Mouse (Mus musculus) hindbrain, embryonic 10.5 days (tissue): ENCODE results near the gene Hoxc5. TPM values are rescaled to one million over a fixed set of nuclear protein-coding genes. Genes with fewer than 3 reads are reported as not detected.
A peak's percentile ranks its signal among the peaks of the same experiment; 100 is the strongest.

Experiments used
- DNase-seq: peaks from one replicate; pipeline ENCODE4 v3.0.0-alpha.2; 2017; ENCODE audit warnings: low spot score
- H3K27ac ChIP-seq: fragments of 300-500 bp; sonication (generic); 2 replicates; pipeline ENCODE4 v1.5.1; 2016; ENCODE audit warnings: mild to moderate bottlenecking, moderate library complexity
- H3K27me3 ChIP-seq: fragments of 300-500 bp; sonication (generic); 2 replicates; pipeline ENCODE4 v1.6.1; 2016; ENCODE audit warnings: mild to moderate bottlenecking; ENCODE audit not compliant: poor library complexity, insufficient read depth, severe bottlenecking
- H3K36me3 ChIP-seq: fragments of 300-500 bp; sonication (generic); 2 replicates; pipeline ENCODE4 v1.6.1; 2016; ENCODE audit warnings: mild to moderate bottlenecking, moderate library complexity
- H3K4me1 ChIP-seq: fragments of 300-500 bp; sonication (generic); replicated peaks from 2 replicates; pipeline ENCODE4 v1.6.1; 2016; ENCODE audit warnings: mild to moderate bottlenecking
- H3K4me3 ChIP-seq: fragments of 300-500 bp; sonication (generic); 2 replicates; pipeline ENCODE4 v1.5.1; 2016; ENCODE audit warnings: mild to moderate bottlenecking, moderate library complexity
- H3K9me3 ChIP-seq: fragments of 300-500 bp; sonication (generic); 2 replicates; pipeline ENCODE4 v1.6.1; 2016; ENCODE audit warnings: mild to moderate bottlenecking, moderate library complexity
- WGBS: fragments of 180-500 bp; shearing (Covaris S2); methylation state at CpG from one replicate; pipeline ENCODE4 v1.1.7; 2016; 5-methylcytosine and 5-hydroxymethylcytosine counted together
- polyA plus RNA-seq: library from polyadenylated mRNA; unstranded; fragments of >200 nt; fragmentation: Nextera tagmentation; extraction: Ambion mirVana; gene quantifications from 2 replicates; pipeline ENCODE4 v1.2.1, GENCODE M21; 2016

The Hoxc5 gene
- 0.37 and 10.8 TPM in 2 replicates for polyA plus RNA-seq

DNA sequence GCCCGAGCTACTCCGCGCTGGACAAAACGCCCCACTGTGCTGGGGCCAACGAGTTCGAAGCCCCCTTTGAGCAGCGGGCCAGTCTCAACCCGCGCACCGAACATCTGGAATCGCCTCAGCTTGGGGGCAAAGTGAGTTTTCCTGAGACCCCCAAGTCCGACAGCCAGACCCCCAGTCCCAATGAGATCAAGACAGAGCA, at the start of gene Hoxc5:
Gene Hoxc5 (plus strand): TSS at position 132 of the 199 bp plus-strand sequence.
- WGBS = 2% methylated on average over 12 of the region's 12 CpGs

GRCm38 (mm10) chr15:102917972-102918572, 49.2 kb upstream of the Hoxc5 start:
- Histone ChIP-seq H3K4me3 (no peak overlapping the region), H3K27me3 (peaks cover 100% of the 10 kb centered on the region), H3K4me1 (peaks cover 12% of the 10 kb centered on the region), H3K36me3 (no peaks in the 10 kb centered on the region), H3K27ac (no peak overlapping the region), H3K9me3 (no peaks in the 10 kb centered on the region)
- 2% methylated on average over 20 of the region's 20 CpGs for WGBS
- DNase-seq = peak; percentile 30

More for the DNA sequence above, at the start of gene Hoxc5:
- Histone ChIP-seq H3K27me3 (peaks cover 100% of the 10 kb centered on the region), H3K4me1 (no peaks in the 10 kb centered on the region; the same call in 1 of the 2 replicates), H3K9me3 (no peaks in the 10 kb centered on the region), H3K4me3 (peak within 1 kb of the TSS; percentile 31), H3K36me3 (no peaks in the 10 kb centered on the region), H3K27ac (no peak within 1 kb of the TSS)
- DNase-seq = no peak

GRCm38 (mm10) chr15:102918611-102919265, 48.5 kb upstream of the Hoxc5 start:
- H3K4me1 ChIP-seq = peaks cover 12% of the 10 kb centered on the region
- H3K27ac ChIP-seq = no peak overlapping the region
- H3K36me3 ChIP-seq = no peaks in the 10 kb centered on the region
- peak; percentile 20 for DNase-seq
- H3K9me3 ChIP-seq = no peaks in the 10 kb centered on the region
- H3K27me3 ChIP-seq = peaks cover 100% of the 10 kb centered on the region
- no peak overlapping the region for H3K4me3 ChIP-seq
- WGBS = 2% methylated on average over 7 of the region's 7 CpGs

DNA sequence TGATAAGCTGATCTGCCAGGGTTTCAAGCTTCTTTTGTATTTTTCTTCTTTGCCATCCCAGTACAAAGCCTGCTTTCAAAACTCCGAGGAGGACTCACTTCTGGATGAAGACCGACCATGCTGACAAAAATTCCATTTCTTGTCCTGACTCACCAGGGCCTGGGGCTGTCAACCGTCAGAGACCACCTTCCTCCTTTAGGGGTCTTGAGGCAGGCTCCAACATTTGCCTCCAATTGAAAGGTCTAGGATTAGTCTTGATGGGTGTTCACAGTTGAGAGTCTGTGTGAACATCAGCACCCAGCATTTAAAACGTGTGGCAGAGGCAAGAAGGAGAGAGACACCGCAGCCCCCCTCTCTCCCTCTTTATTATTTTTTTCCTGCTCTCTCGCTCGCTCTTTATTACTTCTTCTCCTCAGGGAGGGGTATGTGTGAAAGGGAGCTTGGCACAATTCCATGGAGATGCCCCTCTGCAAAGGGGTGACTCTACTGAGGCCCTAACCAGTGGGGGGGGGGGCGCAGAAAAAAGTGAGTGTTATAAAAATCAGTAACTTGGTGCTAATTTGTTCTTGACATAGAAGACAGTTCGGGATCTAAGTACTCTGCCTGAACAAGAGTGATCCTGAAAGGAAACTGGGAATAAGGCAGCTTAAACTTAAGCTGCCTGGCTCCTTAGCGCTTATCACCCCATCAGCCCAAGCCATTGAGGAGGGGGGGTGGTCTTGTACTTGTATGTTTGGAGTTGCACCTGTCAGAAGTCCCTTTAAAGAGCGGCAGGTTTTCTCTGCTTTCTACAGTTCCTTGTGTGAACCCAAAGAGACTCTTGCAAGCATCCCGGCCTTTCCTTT, 47.7 kb upstream of the Hoxc5 start:
- peak; percentile 20 for DNase-seq
- Histone ChIP-seq H3K36me3 (no peaks in the 10 kb centered on the region), H3K4me1 (peaks cover 12% of the 10 kb centered on the region), H3K9me3 (no peaks in the 10 kb centered on the region), H3K4me3 (no peak overlapping the region), H3K27ac (no peak overlapping the region), H3K27me3 (peaks cover 100% of the 10 kb centered on the region)
- WGBS = 4% methylated on average over 12 of the region's 12 CpGs

DNA sequence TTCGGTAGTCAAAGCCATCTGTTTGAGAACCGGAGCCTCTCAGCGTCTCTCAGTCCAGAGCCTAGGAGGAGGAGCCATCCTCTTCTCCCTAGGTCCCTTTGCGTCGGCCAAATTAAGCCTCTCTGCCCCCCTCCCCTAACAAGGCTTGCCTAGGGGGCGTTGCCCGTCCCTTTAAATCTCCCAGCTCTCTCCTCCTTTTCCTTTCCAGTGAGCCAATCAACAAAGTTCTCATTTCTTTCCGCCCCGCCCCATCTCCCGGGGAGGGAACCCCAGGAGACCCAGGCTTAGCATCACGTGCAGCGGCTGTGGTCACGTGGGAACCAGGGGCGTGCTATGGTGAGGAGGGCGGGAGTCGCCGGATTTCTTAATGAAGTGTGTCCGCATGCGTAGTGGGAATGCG, 46.6 kb upstream of the Hoxc5 start:
- Histone ChIP-seq H3K36me3 (no peaks in the 10 kb centered on the region), H3K9me3 (no peaks in the 10 kb centered on the region), H3K4me3 (peak overlapping the region; percentile 33), H3K27ac (no peak overlapping the region), H3K4me1 (peaks cover 12% of the 10 kb centered on the region), H3K27me3 (peaks cover 100% of the 10 kb centered on the region)
- WGBS = under 1% methylated on average over 20 of the region's 20 CpGs
- DNase-seq = peak; percentile 81

DNA sequence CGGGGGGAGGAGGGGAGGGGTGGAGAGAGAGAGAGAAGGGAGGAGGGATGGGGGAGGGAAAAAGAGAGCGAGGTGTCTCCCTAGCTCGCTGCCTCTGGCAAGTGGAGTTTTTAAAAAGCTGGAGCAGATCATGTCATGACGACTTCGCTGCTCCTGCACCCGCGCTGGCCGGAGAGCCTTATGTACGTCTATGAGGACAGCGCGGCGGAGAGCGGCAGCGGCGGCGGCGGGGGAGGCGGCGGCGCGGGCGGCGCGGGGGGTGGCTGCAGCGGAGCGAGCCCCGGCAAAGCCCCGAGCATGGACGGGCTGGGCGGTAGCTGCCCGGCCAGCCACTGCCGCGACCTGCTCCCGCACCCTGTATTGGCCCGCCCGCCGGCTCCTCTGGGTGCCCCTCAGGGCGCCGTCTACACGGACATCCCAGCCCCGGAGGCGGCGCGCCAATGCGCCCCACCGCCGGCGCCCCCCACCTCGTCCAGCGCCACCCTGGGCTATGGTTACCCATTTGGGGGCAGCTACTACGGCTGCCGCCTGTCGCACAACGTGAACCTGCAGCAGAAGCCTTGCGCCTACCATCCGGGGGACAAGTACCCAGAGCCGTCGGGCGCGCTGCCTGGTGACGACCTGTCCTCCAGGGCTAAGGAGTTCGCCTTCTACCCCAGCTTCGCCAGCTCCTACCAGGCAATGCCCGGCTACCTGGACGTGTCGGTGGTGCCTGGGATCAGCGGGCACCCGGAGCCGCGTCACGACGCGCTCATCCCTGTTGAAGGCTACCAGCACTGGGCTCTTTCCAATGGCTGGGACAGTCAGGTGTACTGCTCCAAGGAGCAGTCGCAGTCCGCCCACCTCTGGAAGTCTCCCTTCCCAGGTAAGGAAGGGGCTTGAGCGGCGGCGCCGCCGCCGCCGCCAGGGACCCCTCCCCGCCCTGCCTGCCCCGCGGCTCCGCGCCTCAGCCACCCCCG, 45.9 kb upstream of the Hoxc5 start, which contains the start of gene Hoxc13:
Gene Hoxc13 (plus strand): TSS at position 51 of the 959 bp plus-strand sequence.
- Histone ChIP-seq H3K27ac (no peak within 1 kb of the TSS), H3K9me3 (no peaks in the 10 kb centered on the region), H3K36me3 (no peaks in the 10 kb centered on the region), H3K4me1 (peaks cover 12% of the 10 kb centered on the region), H3K4me3 (peak within 1 kb of the TSS; percentile 33), H3K27me3 (peaks cover 100% of the 10 kb centered on the region)
- peak; percentile 57 for DNase-seq
- WGBS = under 1% methylated on average over 84 of the region's 88 CpGs

DNA sequence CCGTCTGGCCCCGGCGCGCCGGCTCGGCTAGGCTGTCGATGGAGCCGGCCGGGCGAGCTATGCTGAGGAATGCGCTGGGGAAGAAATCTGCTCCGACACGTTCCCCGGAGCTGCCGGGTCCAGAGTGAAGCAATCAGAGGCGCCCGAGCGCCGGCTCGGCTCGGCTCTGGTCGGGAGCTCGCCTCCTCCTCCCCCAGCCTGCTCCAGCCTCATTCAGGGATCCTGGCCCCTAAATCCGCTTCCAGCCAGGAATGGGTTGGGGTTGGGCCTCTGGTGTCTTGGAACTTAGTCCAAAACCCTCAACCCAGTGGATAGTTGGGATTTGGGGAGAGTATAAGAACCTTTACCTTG, 45.3 kb upstream of the Hoxc5 start:
- no peak for DNase-seq
- Histone ChIP-seq H3K4me3 (no peak overlapping the region), H3K9me3 (no peaks in the 10 kb centered on the region), H3K4me1 (peaks cover 12% of the 10 kb centered on the region), H3K27me3 (peaks cover 100% of the 10 kb centered on the region), H3K36me3 (no peaks in the 10 kb centered on the region), H3K27ac (no peak overlapping the region)
- 1% methylated on average over 24 of the region's 24 CpGs for WGBS

DNA sequence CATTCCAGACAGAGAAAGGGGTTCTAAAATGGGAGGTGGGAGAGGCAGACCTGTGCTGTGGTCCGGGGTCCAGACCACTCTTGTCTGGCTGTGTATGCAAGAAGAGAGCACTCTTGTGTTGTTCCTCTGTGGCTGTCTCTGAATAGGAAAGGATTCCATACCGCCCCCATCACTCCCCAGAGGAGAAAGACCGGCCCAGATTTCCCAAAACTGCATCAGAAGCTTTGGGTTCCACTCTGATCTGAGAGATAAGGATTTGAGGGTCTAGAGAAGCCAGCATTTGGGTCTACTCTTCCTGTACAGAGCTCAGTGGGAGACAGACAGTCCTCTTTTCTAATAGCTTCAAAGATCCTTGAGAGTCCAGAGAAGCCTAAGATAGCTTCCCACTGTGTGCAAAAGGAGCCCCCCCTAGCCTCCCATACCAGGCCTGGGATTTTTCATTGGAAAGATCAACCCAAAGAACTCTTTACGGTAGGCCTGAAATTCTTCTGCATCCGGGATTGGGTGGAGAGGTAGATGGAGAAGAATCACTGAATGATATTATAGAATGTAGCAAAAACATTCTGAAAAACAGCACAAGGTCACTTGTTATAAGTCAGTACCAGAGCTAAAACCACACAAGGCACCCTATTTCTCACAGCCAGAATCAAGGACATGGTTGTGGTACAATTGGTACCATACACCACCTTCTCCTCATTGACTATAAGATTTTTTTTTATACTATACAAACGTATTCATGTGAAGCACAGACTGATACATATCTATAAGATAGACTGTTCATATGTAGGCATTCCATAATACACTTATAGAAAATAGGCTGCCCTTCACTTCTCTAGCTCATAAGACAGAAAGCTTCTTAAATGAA, 44.4 kb upstream of the Hoxc5 start:
- DNase-seq = peak; percentile 37
- no peaks in the 10 kb centered on the region for H3K9me3 ChIP-seq
- peaks cover 100% of the 10 kb centered on the region for H3K27me3 ChIP-seq
- H3K4me1 ChIP-seq = peaks cover 12% of the 10 kb centered on the region
- WGBS = 11% methylated on average over 6 of the region's 6 CpGs
- H3K4me3 ChIP-seq = no peak overlapping the region
- H3K36me3 ChIP-seq = no peaks in the 10 kb centered on the region
- no peak overlapping the region for H3K27ac ChIP-seq

- peak; percentile 54 for DNase-seq
- H3K4me3 ChIP-seq = no peak overlapping the region
- no peaks in the 10 kb centered on the region for H3K4me1 ChIP-seq
- no peak overlapping the region for H3K27ac ChIP-seq
- H3K9me3 ChIP-seq = no peaks in the 10 kb centered on the region
- no peaks in the 10 kb centered on the region for H3K36me3 ChIP-seq
- under 1% methylated on average over 40 of the region's 40 CpGs for WGBS
- peaks cover 100% of the 10 kb centered on the region for H3K27me3 ChIP-seq
Measured at GRCm38 (mm10) chr15:102927032-102927645, 40.1 kb upstream of the Hoxc5 start.

DNA sequence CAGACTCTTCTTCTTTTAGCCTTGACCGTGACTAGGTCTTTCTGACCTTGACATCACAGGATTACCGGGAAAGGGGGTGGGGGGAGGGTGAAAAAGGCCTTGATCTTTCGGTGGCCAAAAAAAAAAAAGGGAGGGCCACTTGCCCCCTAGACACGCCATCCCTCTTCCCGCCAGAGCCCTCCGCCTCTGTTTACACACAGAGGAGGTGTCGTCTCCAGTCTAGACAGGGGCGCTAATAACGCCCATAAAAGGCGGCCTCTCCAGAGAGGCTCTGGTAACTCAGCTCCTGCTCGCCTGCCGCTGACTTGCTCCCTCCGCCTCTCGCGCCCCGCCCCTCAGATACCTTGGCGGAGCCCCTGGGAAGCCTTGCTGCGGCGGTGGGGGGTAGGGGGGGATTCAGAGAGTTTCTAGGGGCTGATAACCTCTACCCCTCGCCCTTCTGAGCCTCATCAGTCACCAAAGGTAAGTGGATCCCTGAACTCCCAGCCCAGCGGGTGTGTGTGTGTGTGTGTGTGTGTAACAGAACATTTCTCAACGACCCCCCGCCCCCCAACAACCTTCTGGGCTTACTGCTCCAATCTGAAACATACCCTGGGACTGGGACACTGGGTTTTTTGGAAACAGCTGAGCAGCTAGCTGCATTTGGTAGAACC, 35.4 kb upstream of the Hoxc5 start:
- H3K27me3 ChIP-seq = peaks cover 100% of the 10 kb centered on the region
- H3K4me1 ChIP-seq = no peaks in the 10 kb centered on the region
- WGBS = under 1% methylated on average over 23 of the region's 23 CpGs
- H3K27ac ChIP-seq = no peak overlapping the region
- no peaks in the 10 kb centered on the region for H3K9me3 ChIP-seq
- DNase-seq = no peak
- no peaks in the 10 kb centered on the region for H3K36me3 ChIP-seq
- no peak overlapping the region for H3K4me3 ChIP-seq

DNA sequence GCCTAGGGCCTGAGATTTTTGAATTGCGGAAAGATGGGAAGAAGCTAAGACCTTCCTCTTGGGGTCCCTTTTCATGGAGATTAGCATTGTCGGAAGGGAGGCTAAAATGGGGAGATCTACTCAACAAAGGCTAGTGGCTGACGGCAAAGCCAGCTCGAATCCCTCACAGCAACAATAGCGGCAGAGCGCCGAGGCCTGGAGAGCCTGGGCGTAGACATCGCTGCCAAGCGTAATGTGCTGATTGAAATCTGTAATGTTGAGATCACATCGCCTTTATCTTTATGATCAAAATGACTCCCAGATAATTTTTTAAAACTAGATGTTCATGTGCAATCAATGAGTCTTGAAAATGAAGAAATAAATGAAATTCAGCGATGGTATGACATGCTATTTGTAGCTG, 32.8 kb upstream of the Hoxc5 start:
- WGBS = under 1% methylated on average over 12 of the region's 12 CpGs
- Histone ChIP-seq H3K4me1 (peaks cover 1% of the 10 kb centered on the region; the same call in 1 of the 2 replicates), H3K27me3 (peaks cover 100% of the 10 kb centered on the region), H3K4me3 (no peak overlapping the region), H3K27ac (no peak overlapping the region), H3K36me3 (no peaks in the 10 kb centered on the region), H3K9me3 (no peaks in the 10 kb centered on the region)
- DNase-seq = no peak
